Mouse (Mus musculus): Measurements from ENCODE around the gene Fgfr2. TPM values are rescaled to one million over a fixed set of nuclear protein-coding genes. Genes with fewer than 3 reads are reported as not detected.
A peak's percentile ranks its signal among the peaks of the same experiment; 100 is the strongest.

Gene Fgfr2
- polyA plus RNA-seq, 1 experiment, result 14.8 TPM

DNA sequence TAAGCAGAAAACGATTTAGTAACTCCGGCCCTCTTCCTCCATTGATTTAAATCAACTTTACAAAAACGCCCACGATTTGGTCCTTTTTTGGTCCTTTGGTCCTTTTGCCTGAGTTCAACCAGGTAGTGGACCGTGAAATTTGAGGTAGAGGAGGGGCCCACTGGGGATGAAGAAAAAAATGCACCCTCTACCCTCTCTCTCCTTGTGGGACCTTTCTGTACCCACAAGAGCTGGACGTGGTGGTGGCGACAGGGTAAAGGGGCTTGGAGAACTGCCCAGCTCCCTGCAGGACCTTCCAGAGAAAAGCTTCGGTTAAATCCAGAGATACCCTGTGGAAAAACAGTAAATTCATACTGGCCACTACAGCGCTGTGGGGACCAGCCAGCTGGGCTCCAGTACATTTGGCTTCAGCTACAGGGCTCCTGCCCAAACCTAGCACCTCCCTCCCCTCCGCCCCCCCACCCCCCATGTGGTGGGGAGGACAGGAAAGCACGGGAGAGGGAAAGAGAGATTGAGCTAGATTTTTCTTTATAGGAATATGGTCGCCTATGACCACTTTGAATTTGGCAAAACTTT lies 2185.8 kb downstream of the Fgfr2 start:
- WGBS, result 24% methylated on average over 12 of the region's 12 CpGs
- H3K4me3 ChIP-seq (ENCODE audit: insufficient read depth, low read depth, low read length), result peak overlapping the region; percentile 78
- no peaks in the 10 kb centered on the region for H3K27me3 ChIP-seq (replicated peaks; ENCODE audit: control insufficient read depth, insufficient read depth, low read length)

DNA sequence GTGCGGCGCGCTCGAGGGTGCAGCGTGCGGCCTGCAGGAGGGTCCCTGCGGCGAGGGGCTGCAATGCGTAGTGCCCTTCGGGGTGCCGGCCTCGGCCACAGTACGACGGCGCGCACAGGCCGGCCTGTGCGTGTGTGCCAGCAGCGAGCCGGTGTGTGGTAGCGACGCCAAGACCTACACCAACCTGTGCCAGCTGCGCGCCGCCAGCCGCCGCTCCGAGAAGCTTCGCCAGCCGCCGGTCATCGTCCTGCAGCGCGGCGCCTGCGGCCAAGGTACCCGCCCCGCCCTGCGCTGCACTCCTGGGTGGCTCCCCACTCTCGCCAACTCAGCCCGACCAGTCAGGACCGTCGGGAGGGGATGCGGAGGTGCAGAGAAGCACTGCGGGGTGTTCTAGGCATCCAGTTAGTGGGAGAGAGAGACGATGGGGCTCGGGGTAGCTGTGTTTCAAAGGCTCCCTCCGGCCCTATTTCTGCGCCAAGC lies 2186.6 kb downstream of the Fgfr2 start:
- Histone ChIP-seq H3K27ac (ENCODE audit: insufficient read depth, low read depth, low read length) (peak overlapping the region; percentile 58), H3K4me3 (ENCODE audit: insufficient read depth, low read depth, low read length) (peak overlapping the region; percentile 78), H3K27me3 (replicated peaks; ENCODE audit: control insufficient read depth, insufficient read depth, low read length) (no peaks in the 10 kb centered on the region), H3K36me3 (ENCODE audit: control insufficient read depth, insufficient read depth, low read length) (no peaks in the 10 kb centered on the region), H3K4me1 (ENCODE audit: control insufficient read depth, insufficient read depth, low read length) (peaks cover 13% of the 10 kb centered on the region; the same call in 1 of the 2 replicates)
- peak; percentile 80 for DNase-seq
- WGBS, result under 1% methylated on average over 49 of the region's 49 CpGs
- TF ChIP-seq POLR2A (IDR thresholded peaks at IDR 0.05; ENCODE audit: low read depth, low read length) (no peak), CTCF (conservative IDR thresholded peaks at IDR 0.05; ENCODE audit: insufficient read depth, insufficient read length, low read depth, low read length) (no peak)

More for the DNA sequence above, 2185.8 kb downstream of the Fgfr2 start:
- Histone ChIP-seq H3K4me1 (ENCODE audit: control insufficient read depth, insufficient read depth, low read length) (peaks cover 13% of the 10 kb centered on the region; the same call in 1 of the 2 replicates), H3K27ac (ENCODE audit: insufficient read depth, low read depth, low read length) (peak overlapping the region; percentile 58; the same call in 1 of the 2 replicates), H3K36me3 (ENCODE audit: control insufficient read depth, insufficient read depth, low read length) (no peaks in the 10 kb centered on the region)
- DNase-seq, result peak; percentile 58
- TF ChIP-seq POLR2A (IDR thresholded peaks at IDR 0.05; ENCODE audit: low read depth, low read length) (no peak), CTCF (conservative IDR thresholded peaks at IDR 0.05; ENCODE audit: insufficient read depth, insufficient read length, low read depth, low read length) (no peak)

DNA sequence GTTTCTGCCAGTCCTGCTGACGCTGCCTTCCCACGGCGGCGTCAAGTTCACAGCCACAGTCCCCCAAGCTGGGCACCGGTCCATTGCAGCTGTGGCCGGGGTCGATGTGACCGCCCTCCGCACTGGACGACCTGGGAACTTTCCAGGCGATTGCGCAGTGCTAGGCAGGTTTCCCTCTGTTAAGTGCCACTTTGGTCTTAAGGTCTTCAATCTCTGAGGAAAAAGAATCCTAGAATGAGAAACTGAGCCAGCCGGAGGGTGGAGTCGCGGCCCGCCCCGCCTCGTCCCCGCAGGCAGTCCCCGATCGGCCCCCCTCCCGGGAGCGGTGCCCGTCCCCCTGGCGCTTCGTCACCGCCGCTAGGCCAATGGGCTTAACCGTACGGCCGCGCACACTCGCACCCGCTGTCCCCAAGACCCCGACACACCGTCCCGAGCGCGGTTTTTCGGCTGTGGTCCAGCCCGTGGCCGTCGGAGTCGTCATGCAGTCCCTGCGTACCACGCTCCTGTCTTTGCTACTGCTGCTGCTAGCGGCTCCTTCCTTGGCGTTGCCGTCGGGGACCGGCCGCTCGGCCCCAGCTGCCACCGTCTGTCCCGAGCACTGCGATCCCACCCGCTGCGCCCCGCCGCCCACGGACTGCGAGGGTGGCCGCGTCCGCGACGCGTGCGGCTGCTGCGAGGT lies 2187.2 kb downstream of the Fgfr2 start, which contains the start of gene Htra1:
Gene Htra1 (plus strand): TSS at position 319 of the 679 bp plus-strand sequence.
- H3K4me1 ChIP-seq (ENCODE audit: control insufficient read depth, insufficient read depth, low read length), result peaks cover 13% of the 10 kb centered on the region; the same call in 1 of the 2 replicates
- peak within 1 kb of the TSS; percentile 58 for H3K27ac ChIP-seq (ENCODE audit: insufficient read depth, low read depth, low read length)
- DNase-seq, result peak; percentile 88
- peak within 1 kb of the TSS; percentile 78 for H3K4me3 ChIP-seq (ENCODE audit: insufficient read depth, low read depth, low read length)
- TF ChIP-seq POLR2A (IDR thresholded peaks at IDR 0.05; ENCODE audit: low read depth, low read length) (peak; percentile 46), CTCF (conservative IDR thresholded peaks at IDR 0.05; ENCODE audit: insufficient read depth, insufficient read length, low read depth, low read length) (no peak)
- no peaks in the 10 kb centered on the region for H3K36me3 ChIP-seq (ENCODE audit: control insufficient read depth, insufficient read depth, low read length)
- H3K27me3 ChIP-seq (replicated peaks; ENCODE audit: control insufficient read depth, insufficient read depth, low read length), result no peaks in the 10 kb centered on the region
- WGBS, result under 1% methylated on average over 70 of the region's 70 CpGs

DNA sequence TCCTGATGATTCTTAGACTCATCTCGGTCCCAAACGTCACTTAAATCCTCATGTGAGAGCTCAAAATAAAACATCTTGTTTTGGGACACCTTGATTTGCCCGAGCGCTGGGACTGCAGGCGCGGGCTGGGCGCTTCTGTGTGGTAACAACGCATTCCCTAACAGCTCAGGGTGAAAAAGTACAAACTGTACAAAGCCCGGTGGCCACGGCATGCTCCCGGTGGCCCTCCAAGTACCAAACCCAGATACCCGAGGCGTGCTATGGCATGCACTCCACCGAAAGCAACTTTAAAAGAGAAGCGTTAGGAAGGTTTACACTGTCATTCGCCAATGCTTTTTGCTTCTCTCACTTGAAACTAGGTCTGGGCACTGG lies 2187.7 kb downstream of the Fgfr2 start:
- Histone ChIP-seq H3K27me3 (replicated peaks; ENCODE audit: control insufficient read depth, insufficient read depth, low read length) (no peaks in the 10 kb centered on the region), H3K4me3 (ENCODE audit: insufficient read depth, low read depth, low read length) (peak overlapping the region; percentile 78), H3K27ac (ENCODE audit: insufficient read depth, low read depth, low read length) (no peak overlapping the region), H3K4me1 (ENCODE audit: control insufficient read depth, insufficient read depth, low read length) (peaks cover 13% of the 10 kb centered on the region; the same call in 1 of the 2 replicates), H3K36me3 (ENCODE audit: control insufficient read depth, insufficient read depth, low read length) (no peaks in the 10 kb centered on the region)
- DNase-seq, result no peak
- TF ChIP-seq POLR2A (IDR thresholded peaks at IDR 0.05; ENCODE audit: low read depth, low read length), result no peak
- TF ChIP-seq CTCF (conservative IDR thresholded peaks at IDR 0.05; ENCODE audit: insufficient read depth, insufficient read length, low read depth, low read length), result no peak
- 9% methylated on average over 16 of the region's 16 CpGs for WGBS

DNA sequence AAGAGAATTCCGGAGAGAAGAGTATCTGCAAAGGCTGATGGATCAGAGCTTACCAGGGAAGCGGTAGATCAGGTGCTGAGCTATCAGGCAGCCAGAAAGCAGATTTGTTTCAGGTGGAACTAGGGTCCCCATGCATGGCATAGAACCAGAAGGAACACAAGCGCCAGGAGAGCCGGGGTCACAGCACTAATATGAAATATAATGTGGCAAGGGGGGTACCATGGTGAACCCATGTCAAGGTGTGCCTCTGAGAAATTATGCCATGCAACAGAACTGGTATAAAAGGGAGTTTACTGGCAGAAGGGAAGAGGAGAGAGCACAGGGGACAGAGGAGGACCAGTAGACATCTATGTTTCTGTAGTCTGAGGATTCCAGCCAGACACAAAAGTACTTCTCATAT lies 2188.5 kb downstream of the Fgfr2 start:
- H3K4me3 ChIP-seq (ENCODE audit: insufficient read depth, low read depth, low read length), result no peak overlapping the region
- no peaks in the 10 kb centered on the region for H3K27me3 ChIP-seq (replicated peaks; ENCODE audit: control insufficient read depth, insufficient read depth, low read length)
- WGBS, result 91% methylated on average over 4 of the region's 4 CpGs
- no peak for DNase-seq
- no peaks in the 10 kb centered on the region for H3K36me3 ChIP-seq (ENCODE audit: control insufficient read depth, insufficient read depth, low read length)
- H3K27ac ChIP-seq (ENCODE audit: insufficient read depth, low read depth, low read length), result no peak overlapping the region
- no peak for TF ChIP-seq CTCF (conservative IDR thresholded peaks at IDR 0.05; ENCODE audit: insufficient read depth, insufficient read length, low read depth, low read length)
- TF ChIP-seq POLR2A (IDR thresholded peaks at IDR 0.05; ENCODE audit: low read depth, low read length), result no peak
- H3K4me1 ChIP-seq (ENCODE audit: control insufficient read depth, insufficient read depth, low read length), result peaks cover 12% of the 10 kb centered on the region; the same call in 1 of the 2 replicates

DNA sequence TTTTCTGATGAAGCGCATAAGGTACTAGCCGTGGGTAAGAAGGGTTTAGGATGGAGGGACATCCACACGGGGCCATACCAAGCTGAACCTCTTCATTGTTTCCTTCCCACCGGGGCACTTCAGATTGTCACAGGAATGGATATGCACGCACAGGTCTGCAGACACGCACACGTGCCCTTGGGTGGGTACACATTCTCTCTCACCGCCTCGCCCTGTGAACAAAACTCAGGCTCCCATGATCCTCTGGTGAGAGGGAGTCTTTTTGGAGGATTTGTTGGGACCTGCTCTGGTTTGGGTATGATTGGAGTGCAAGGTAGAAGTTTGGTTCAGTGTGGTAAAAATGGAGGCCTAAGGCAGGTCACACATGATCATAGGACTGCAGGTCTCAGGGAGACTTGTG lies 2190.2 kb downstream of the Fgfr2 start:
- no peaks in the 10 kb centered on the region for H3K27me3 ChIP-seq (replicated peaks; ENCODE audit: control insufficient read depth, insufficient read depth, low read length)
- WGBS, result 96% methylated on average over 9 of the region's 9 CpGs
- TF ChIP-seq POLR2A (IDR thresholded peaks at IDR 0.05; ENCODE audit: low read depth, low read length) (no peak), CTCF (conservative IDR thresholded peaks at IDR 0.05; ENCODE audit: insufficient read depth, insufficient read length, low read depth, low read length) (no peak)
- H3K4me3 ChIP-seq (ENCODE audit: insufficient read depth, low read depth, low read length), result no peak overlapping the region
- no peaks in the 10 kb centered on the region for H3K36me3 ChIP-seq (ENCODE audit: control insufficient read depth, insufficient read depth, low read length)
- no peak overlapping the region for H3K27ac ChIP-seq (ENCODE audit: insufficient read depth, low read depth, low read length)
- H3K4me1 ChIP-seq (ENCODE audit: control insufficient read depth, insufficient read depth, low read length), result peaks cover 6% of the 10 kb centered on the region; the same call in 1 of the 2 replicates
- no peak for DNase-seq

DNA sequence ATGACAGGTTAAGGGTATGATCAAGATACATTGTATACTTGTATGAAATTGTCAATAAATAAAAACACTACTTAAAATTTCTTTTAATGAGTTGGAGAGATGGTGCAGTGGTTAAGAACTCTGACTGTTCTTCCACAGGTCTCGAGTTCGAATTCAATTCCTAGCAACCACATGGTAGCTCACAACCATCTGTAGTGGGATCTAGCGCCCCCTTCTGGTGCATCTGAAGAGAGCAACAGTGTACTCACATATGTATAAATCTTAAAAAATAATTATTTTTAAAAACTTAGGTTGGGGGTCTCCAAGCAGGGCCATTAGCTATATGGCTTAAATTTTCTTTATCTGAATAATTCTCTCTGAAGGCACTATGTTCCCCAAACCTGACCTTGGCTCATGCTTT lies 2192.7 kb downstream of the Fgfr2 start:
- no peak overlapping the region for H3K27ac ChIP-seq (ENCODE audit: insufficient read depth, low read depth, low read length)
- TF ChIP-seq CTCF (conservative IDR thresholded peaks at IDR 0.05; ENCODE audit: insufficient read depth, insufficient read length, low read depth, low read length), result no peak
- TF ChIP-seq POLR2A (IDR thresholded peaks at IDR 0.05; ENCODE audit: low read depth, low read length), result no peak
- 70% methylated on average over 3 of the region's 3 CpGs for WGBS
- no peak overlapping the region for H3K4me3 ChIP-seq (ENCODE audit: insufficient read depth, low read depth, low read length)
- no peaks in the 10 kb centered on the region for H3K4me1 ChIP-seq (ENCODE audit: control insufficient read depth, insufficient read depth, low read length)
- H3K27me3 ChIP-seq (replicated peaks; ENCODE audit: control insufficient read depth, insufficient read depth, low read length), result no peaks in the 10 kb centered on the region
- DNase-seq, result no peak
- no peaks in the 10 kb centered on the region for H3K36me3 ChIP-seq (ENCODE audit: control insufficient read depth, insufficient read depth, low read length)

All from kidney, adult 2 months (tissue).